In the genomic region with DNA sequence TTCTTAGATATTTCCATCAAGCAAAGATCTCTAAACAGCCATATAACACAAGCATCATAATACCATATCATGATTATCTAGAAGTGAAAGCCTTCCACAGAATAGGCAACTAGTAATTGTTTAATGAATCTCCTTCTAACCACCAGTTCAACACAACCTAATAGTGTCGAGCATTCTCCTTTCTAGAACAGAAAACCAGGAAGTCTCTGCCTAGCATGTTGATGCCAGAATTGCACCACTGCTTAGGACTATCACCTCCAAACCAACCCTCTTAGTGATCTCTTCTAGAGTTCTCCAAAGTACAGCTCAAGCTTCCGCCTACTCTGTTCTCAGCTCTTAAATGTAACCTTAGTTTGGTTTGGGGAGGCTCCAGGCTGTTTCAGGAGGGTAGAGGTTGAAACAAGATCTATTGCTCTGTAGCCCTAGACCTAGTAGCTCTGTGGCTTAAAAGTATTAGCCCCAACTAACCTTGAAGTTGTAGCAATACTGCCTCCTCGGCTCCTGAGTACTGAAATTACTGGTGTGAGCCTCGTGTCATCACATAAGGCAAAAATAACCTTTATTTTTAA, we compare ENCODE assay signal across 16 mouse cellular contexts.
"Had no signal": no experiment of that assay in that cellular context is flagged by ENCODE, and none has a peak within 500 bp of the region (broad histone marks: within the 10 kb centered on the region; RNA-seq: fewer than 3 reads in every experiment).

No protein-coding gene starts in this region.

- H3K27ac ChIP-seq: limb, embryonic 12.5 days; limb, embryonic 15.5 days; liver, embryonic 12.5 days; liver, embryonic 15.5 days; midbrain, embryonic 12.5 days; midbrain, embryonic 15.5 days; neural tube, embryonic 13.5 days had no signal

- DNase-seq: kidney, adult 18-20 months; kidney, adult 9 months; kidney, postnatal 25 days; left cerebral cortex, postnatal 4 days; lung, adult 2 months; lung, postnatal 14 days; thymus, adult 18-20 months; thymus, postnatal 36 days had no signal

- H3K9ac ChIP-seq: limb, embryonic 12.5 days; limb, embryonic 15.5 days; liver, embryonic 12.5 days; liver, embryonic 15.5 days; midbrain, embryonic 12.5 days; midbrain, embryonic 15.5 days; neural tube, embryonic 13.5 days had no signal

- H3K27me3 ChIP-seq: limb, embryonic 12.5 days; limb, embryonic 15.5 days; liver, embryonic 12.5 days; liver, embryonic 15.5 days; midbrain, embryonic 12.5 days; midbrain, embryonic 15.5 days; neural tube, embryonic 13.5 days had no signal

- H3K9me3 ChIP-seq: limb, embryonic 12.5 days; limb, embryonic 15.5 days; liver, embryonic 12.5 days; liver, embryonic 15.5 days; midbrain, embryonic 12.5 days; midbrain, embryonic 15.5 days; neural tube, embryonic 13.5 days had no signal

- ATAC-seq: liver, embryonic 12.5 days; midbrain, embryonic 15.5 days had no signal

- H3K4me3 ChIP-seq: limb, embryonic 12.5 days; limb, embryonic 15.5 days; liver, embryonic 12.5 days; liver, embryonic 15.5 days; midbrain, embryonic 12.5 days; midbrain, embryonic 15.5 days; myocyte; neural tube, embryonic 13.5 days had no signal

- H3K36me3 ChIP-seq: limb, embryonic 15.5 days; liver, embryonic 15.5 days; midbrain, embryonic 12.5 days; midbrain, embryonic 15.5 days; neural tube, embryonic 13.5 days had no signal

- H3K4me1 ChIP-seq: limb, embryonic 15.5 days; midbrain, embryonic 15.5 days had no signal

- H3K4me2 ChIP-seq: limb, embryonic 12.5 days; limb, embryonic 15.5 days; liver, embryonic 12.5 days; liver, embryonic 15.5 days; midbrain, embryonic 12.5 days; midbrain, embryonic 15.5 days; neural tube, embryonic 13.5 days had no signal
